In genomic region chr11:121340287-121340686, GRCm38 (mm10) we compare ENCODE assay signal across 29 mouse cellular contexts. TPM values are rescaled to one million over a fixed set of nuclear protein-coding genes. Genes with fewer than 3 reads are reported as not detected.
DNase-seq lines count a peak whose midpoint lies in the region; ATAC-seq and TF ChIP-seq lines count a peak whose summit lies in the region.
"Had no signal": no experiment of that assay in that cellular context is flagged by ENCODE, and none has a peak within 500 bp of the region (broad histone marks: within the 10 kb centered on the region; RNA-seq: fewer than 3 reads in every experiment).

No protein-coding gene starts in this region.

- H3K9ac ChIP-seq in MEL (ENCODE audit: control insufficient read depth, low read depth, low read length, poor library complexity, severe bottlenecking): no peak overlapping the region
- no peak overlapping the region for H3K9ac ChIP-seq in liver, embryonic 13.5 days
- H3K9ac ChIP-seq: forebrain, embryonic 13.5 days; hindbrain, embryonic 13.5 days; limb, embryonic 12.5 days; neural tube, embryonic 12.5 days had no signal

- no peak for TF ChIP-seq RAD21 in MEL (IDR thresholded peaks at IDR 0.05; ENCODE audit: low read depth, low read length)

- no peak for TF ChIP-seq POLR2A in MEL (IDR thresholded peaks at IDR 0.05; ENCODE audit: control insufficient read depth in 1 of 2, insufficient read depth in 1 of 2, low read depth in 1 of 2, low read length in 2 of 2, poor library complexity in 1 of 2)

- DNase-seq in heart, embryonic 10.5 days (ENCODE audit: low spot score): peak; percentile 25
- DNase-seq in heart, postnatal 36 days: no peak
- peak; percentile 52 for DNase-seq in MEL (ENCODE audit: low read depth, low spot score)
- DNase-seq in liver, embryonic 13.5 days: no peak
- no peak for DNase-seq in urinary bladder, postnatal 4 days (ENCODE audit: low spot score in 2 of 2)
- DNase-seq in layer of hippocampus, postnatal 36 days: no peak
- DNase-seq: adrenal gland, postnatal 25 days; cerebellum, adult 2 months; cerebellum, postnatal 25 days; gastrocnemius, postnatal 14 days; heart, adult 18-20 months; heart, postnatal 14 days; kidney, adult 8-10 months; kidney, postnatal 10 days; lung, adult 2 months; lung, postnatal 10 days; right cerebral cortex, adult 18-20 months; spleen, adult 18-20 months; thymus, postnatal 14 days had no signal

- WGBS in heart, embryonic 10.5 days: 76% methylated on average over 1 of the region's 1 CpGs
- 46% methylated on average over 1 of the region's 1 CpGs for WGBS in liver, embryonic 13.5 days (ENCODE audit: insufficient replicate concordance)

- intact Hi-C loops in heart, postnatal 36 days (cut with DNase I): no loop called here

- H3K9me3 ChIP-seq in heart, embryonic 10.5 days: no peaks in the 10 kb centered on the region
- no peaks in the 10 kb centered on the region for H3K9me3 ChIP-seq in MEL (replicated peaks; ENCODE audit: insufficient read depth, low read length)
- H3K9me3 ChIP-seq in liver, embryonic 13.5 days (replicated peaks): no peaks in the 10 kb centered on the region
- H3K9me3 ChIP-seq: forebrain, embryonic 13.5 days; hindbrain, embryonic 13.5 days; limb, embryonic 12.5 days; neural tube, embryonic 12.5 days had no signal

- no peak for TF ChIP-seq CTCF in MEL (IDR thresholded peaks at IDR 0.05 in 2 of 3, conservative IDR thresholded peaks at IDR 0.05 in 1 of 3; ENCODE audit: control insufficient read depth in 1 of 3, insufficient read depth in 1 of 3, low read depth in 2 of 3, low read length in 3 of 3, poor library complexity in 1 of 3, severe bottlenecking in 1 of 3)

- no peak for ATAC-seq in liver, embryonic 13.5 days (ENCODE audit: low read depth)
- ATAC-seq in megakaryocyte progenitor cell, adult 5-6 weeks (replicated peaks; ENCODE audit: poor library complexity): peak; percentile 48
- ATAC-seq: forebrain, embryonic 13.5 days; intestine, embryonic 16.5 days had no signal

- H3K27ac ChIP-seq in heart, embryonic 10.5 days: no peak overlapping the region
- peak overlapping the region; percentile 40 for H3K27ac ChIP-seq in MEL (ENCODE audit: control insufficient read depth, low read depth, low read length)
- 0 out of 2 replicates have a peak overlapping the region, but pooled peaks have one; percentile 40 for H3K27ac ChIP-seq in liver, embryonic 13.5 days
- H3K27ac ChIP-seq: forebrain, embryonic 13.5 days; hindbrain, embryonic 13.5 days; left cerebral cortex, adult 2 months; limb, embryonic 12.5 days; macrophage; neural tube, embryonic 12.5 days had no signal

- no peaks in the 10 kb centered on the region for H3K4me1 ChIP-seq in heart, embryonic 10.5 days
- H3K4me1 ChIP-seq in MEL (ENCODE audit: control insufficient read depth in 1 of 2, insufficient read depth in 2 of 2, low read length in 2 of 2): peaks cover 29% of the 10 kb centered on the region in 2 experiments
- H3K4me1 ChIP-seq in liver, embryonic 13.5 days (replicated peaks): peaks cover 25% of the 10 kb centered on the region
- H3K4me1 ChIP-seq: forebrain, embryonic 13.5 days; hindbrain, embryonic 13.5 days; limb, embryonic 12.5 days; neural tube, embryonic 12.5 days had no signal

- no peak overlapping the region for H3K4me3 ChIP-seq in heart, embryonic 10.5 days
- no peak overlapping the region for H3K4me3 ChIP-seq in MEL (ENCODE audit: control insufficient read depth in 1 of 2, insufficient read depth in 1 of 2, low read depth in 2 of 2, low read length in 2 of 2)
- H3K4me3 ChIP-seq in liver, embryonic 13.5 days (replicated peaks): no peak overlapping the region
- H3K4me3 ChIP-seq: forebrain, embryonic 13.5 days; hindbrain, embryonic 13.5 days; left cerebral cortex, adult 2 months; limb, embryonic 12.5 days; myocyte; neural tube, embryonic 12.5 days had no signal

- peaks cover 44% of the 10 kb centered on the region for H3K36me3 ChIP-seq in heart, embryonic 10.5 days
- H3K36me3 ChIP-seq in MEL (ENCODE audit: control insufficient read depth in 1 of 2, insufficient read depth in 2 of 2, low read length in 2 of 2): peaks cover 36 to 46% of the 10 kb centered on the region in 2 experiments
- H3K36me3 ChIP-seq in liver, embryonic 13.5 days: peaks cover 56% of the 10 kb centered on the region

- H3K27me3 ChIP-seq in heart, embryonic 10.5 days (ENCODE audit: insufficient read depth, poor library complexity, severe bottlenecking): no peaks in the 10 kb centered on the region
- H3K27me3 ChIP-seq in MEL (ENCODE audit: control insufficient read depth in 1 of 2, insufficient read depth in 2 of 2, low read length in 2 of 2): no peaks in the 10 kb centered on the region
- no peaks in the 10 kb centered on the region for H3K27me3 ChIP-seq in liver, embryonic 13.5 days
- H3K27me3 ChIP-seq: forebrain, embryonic 13.5 days; hindbrain, embryonic 13.5 days; limb, embryonic 12.5 days; neural tube, embryonic 12.5 days had no signal

- TF ChIP-seq EP300 in MEL (IDR thresholded peaks at IDR 0.05; ENCODE audit: low read depth in 1 of 2, low read length in 2 of 2): peak in 1 of 2 experiments; percentile 13; a peak in 1 of 4 replicates

- no peak overlapping the region for H3K4me2 ChIP-seq in liver, embryonic 13.5 days
- H3K4me2 ChIP-seq: forebrain, embryonic 13.5 days; hindbrain, embryonic 13.5 days; limb, embryonic 12.5 days; midbrain, embryonic 11.5 days; neural tube, embryonic 12.5 days had no signal

- H3K79me2 ChIP-seq in MEL (ENCODE audit: control insufficient read depth, insufficient read depth, low read length, poor library complexity): peaks cover 12% of the 10 kb centered on the region

TF ChIP-seq in MEL, 35 proteins besides CTCF, POLR2A, EP300 and RAD21:
- TF ChIP-seq HCFC1 (IDR thresholded peaks at IDR 0.05; ENCODE audit: low read depth, low read length): peak; percentile 35; the same call in 1 of the 2 replicates
- TF ChIP-seq ELF1 (IDR thresholded peaks at IDR 0.05; ENCODE audit: low read depth, low read length): peak; percentile 24; the same call in 1 of the 2 replicates
- no peak for TF ChIP-seq POLR2AphosphoS5 (IDR thresholded peaks at IDR 0.05; ENCODE audit: borderline replicate concordance, low read depth, low read length)
- TF ChIP-seq USF1 (IDR thresholded peaks at IDR 0.05; ENCODE audit: low read depth, low read length): no peak
- TF ChIP-seq MAX (IDR thresholded peaks at IDR 0.05; ENCODE audit: low read length): no peak

RNA-seq across cellular contexts. Expression of gene Wdr45b, which starts 14.0 kb away (rescaled TPM):
- 85.9 and 90.0 TPM in 2 replicates for polyA plus RNA-seq in heart, embryonic 10.5 days (2016; fragmentation: Nextera tagmentation; extraction: Ambion mirVana)
- 10 to 100 TPM; 34.7 to 36.3 TPM for total RNA-seq in heart, postnatal 36 days (2021)
- total RNA-seq in MEL (2012; rRNA removed): 41.5 and 41.9 TPM in 2 replicates
- 10 to 100 TPM in 1 of 2 experiments, not detected in 1; 39.3 TPM for polyA plus RNA-seq in MEL (2012; ENCODE audit: insufficient read depth in 1 of 2, insufficient read length in 2 of 2, low read depth in 1 of 2, low replicate concordance in 2 of 2, missing spikeins in 1 of 2)
- 21.8 and 23.2 TPM in 2 replicates for polyA plus RNA-seq in liver, embryonic 13.5 days (2015; fragmentation: Nextera tagmentation; extraction: Ambion mirVana)
- total RNA-seq in megakaryocyte progenitor cell, adult 5-6 weeks (2015): 44.1 and 56.8 TPM in 2 replicates
- total RNA-seq in megakaryocyte progenitor cell, adult 5-6 weeks (2017): 45.8 and 48.8 TPM in 2 replicates
- total RNA-seq in layer of hippocampus, postnatal 36 days (2021): 10 to 100 TPM; 70.2 to 78.1 TPM

RNA-seq across cellular contexts. Expression of gene Rab40b, which starts 47.8 kb away (rescaled TPM):
- 1.8 and 3.7 TPM in 2 replicates for polyA plus RNA-seq in heart, embryonic 10.5 days (2016; fragmentation: Nextera tagmentation; extraction: Ambion mirVana)
- 1 to 10 TPM; 1.0 to 1.6 TPM for total RNA-seq in heart, postnatal 36 days (2021)
- total RNA-seq in MEL (2012; rRNA removed): 0.23 and 0.39 TPM in 2 replicates
- not detected for polyA plus RNA-seq in MEL (2012; ENCODE audit: insufficient read depth in 1 of 2, insufficient read length in 2 of 2, low read depth in 1 of 2, low replicate concordance in 2 of 2, missing spikeins in 1 of 2)
- polyA plus RNA-seq in liver, embryonic 13.5 days (2015; fragmentation: Nextera tagmentation; extraction: Ambion mirVana): 0.82 and 0.88 TPM in 2 replicates
- total RNA-seq in megakaryocyte progenitor cell, adult 5-6 weeks (2015): 0.57 TPM in 1 of 2 replicates, not detected in the other
- 0.37 TPM in 1 of 2 replicates, not detected in the other for total RNA-seq in megakaryocyte progenitor cell, adult 5-6 weeks (2017)
- 10 to 100 TPM; 66.3 to 67.0 TPM for total RNA-seq in layer of hippocampus, postnatal 36 days (2021)
- polyA plus RNA-seq: macrophage had no signal

Comparison
In these comparisons a context has a peak if more than half of its experiments do, and no peak if none do; other contexts are left out.
1. DNase-seq: peak in heart, embryonic 10.5 days (single experiment) and MEL (single experiment); none in heart, postnatal 36 days (0 of 2), liver, embryonic 13.5 days (single experiment), urinary bladder, postnatal 4 days (0 of 2) and layer of hippocampus, postnatal 36 days (0 of 2).
2. RNA of gene Rab40b, which starts 47.8 kb away (total RNA-seq): 66.3 to 67.0 TPM in layer of hippocampus, postnatal 36 days; 1.0 to 1.6 TPM in heart, postnatal 36 days, 0.37 to 0.57 TPM in megakaryocyte progenitor cell, adult 5-6 weeks and 0.23 to 0.39 TPM in MEL; every median in the first group is over 10 times any median in the second.